Mouse (Mus musculus) embryonic facial prominence, embryonic 10.5 days (tissue): ENCODE results near the gene Rfesd. TPM values are rescaled to one million over a fixed set of nuclear protein-coding genes. Genes with fewer than 3 reads are reported as not detected.

Experiments
- DNase-seq: peaks from one replicate; pipeline ENCODE4 v3.0.0-alpha.2; 2017; ENCODE audit warnings: low spot score
- H3K27ac ChIP-seq: fragments of 300-500 bp; sonication (generic); replicated peaks from 2 replicates; pipeline ENCODE4 v1.5.1; 2016; ENCODE audit warnings: mild to moderate bottlenecking
- H3K27me3 ChIP-seq: fragments of 300-500 bp; sonication (generic); replicated peaks from 2 replicates; pipeline ENCODE4 v1.6.1; 2016; ENCODE audit warnings: low read depth, mild to moderate bottlenecking; ENCODE audit not compliant: poor library complexity, severe bottlenecking
- H3K36me3 ChIP-seq: fragments of 300-500 bp; sonication (generic); replicated peaks from 2 replicates; pipeline ENCODE4 v1.6.1; 2016; ENCODE audit warnings: mild to moderate bottlenecking, moderate library complexity
- H3K4me1 ChIP-seq: fragments of 300-500 bp; sonication (generic); 2 replicates; pipeline ENCODE4 v1.6.1; 2016
- H3K4me3 ChIP-seq: fragments of 300-500 bp; sonication (generic); 2 replicates; pipeline ENCODE4 v1.5.1; 2016; ENCODE audit warnings: mild to moderate bottlenecking, moderate library complexity
- H3K9me3 ChIP-seq: fragments of 300-500 bp; sonication (generic); 2 replicates; pipeline ENCODE4 v1.6.1; 2016; ENCODE audit warnings: mild to moderate bottlenecking
- WGBS: fragments of 180-500 bp; shearing (Covaris S2); methylation state at CpG from one replicate; pipeline ENCODE4 v1.1.7; 2016; 5-methylcytosine and 5-hydroxymethylcytosine counted together
- polyA plus RNA-seq: library from polyadenylated mRNA; unstranded; fragments of >200 nt; fragmentation: Nextera tagmentation; extraction: Ambion mirVana; gene quantifications from 2 replicates; pipeline ENCODE4 v1.2.1, GENCODE M21; 2016

Rfesd gene
- polyA plus RNA-seq, result 24.1 and 26.2 TPM in 2 replicates

DNA sequence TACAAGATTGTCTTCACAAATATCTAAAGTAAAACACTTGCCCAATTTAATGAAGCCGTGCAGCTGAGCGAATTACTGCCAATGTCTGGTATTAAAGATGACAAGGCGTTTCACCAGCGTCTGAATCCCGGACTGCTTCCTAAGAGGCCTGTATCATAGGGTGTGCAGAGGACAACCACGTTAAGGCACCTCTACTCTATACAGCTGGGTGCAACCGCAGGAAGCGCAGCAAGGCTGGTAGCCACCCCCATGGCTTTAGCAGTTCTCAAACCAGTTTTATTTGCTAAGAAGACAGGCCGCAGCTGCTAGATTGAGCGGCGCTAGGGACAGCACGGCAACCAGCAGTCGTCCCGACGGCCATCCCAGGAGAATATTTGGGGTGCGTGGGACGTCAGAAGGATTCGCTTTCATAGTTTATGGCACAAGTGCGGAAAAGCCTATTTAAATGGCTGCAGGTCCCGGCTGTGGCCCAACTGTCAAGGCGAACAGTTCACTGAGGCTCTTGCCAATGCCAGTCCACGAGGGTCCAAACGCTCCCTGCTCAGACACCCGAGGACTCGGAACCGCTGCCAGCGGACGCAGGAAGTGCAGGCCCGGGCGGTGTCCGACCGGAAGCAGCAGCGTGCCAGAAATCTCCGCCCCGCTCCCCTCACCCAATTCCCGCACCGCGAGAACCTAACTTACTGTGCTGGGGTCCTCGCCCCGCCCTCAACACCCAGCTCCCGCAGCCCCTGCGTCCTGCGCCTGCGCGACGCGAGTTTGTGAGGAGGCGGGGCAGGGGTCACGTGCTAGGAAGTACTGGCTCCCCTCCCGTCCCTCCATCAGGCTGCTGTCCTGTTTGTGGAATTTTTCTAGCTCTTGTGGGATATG is at the start of gene Rfesd:
Gene Rfesd (minus strand): TSS at position 746 of the 870 bp plus-strand sequence.
- Histone ChIP-seq H3K36me3 (no peaks in the 10 kb centered on the region; the same call in 1 of the 2 replicates), H3K4me1 (peaks cover 10% of the 10 kb centered on the region), H3K9me3 (no peaks in the 10 kb centered on the region), H3K4me3 (peak within 1 kb of the TSS; percentile 70), H3K27ac (peak within 1 kb of the TSS; percentile 94), H3K27me3 (no peaks in the 10 kb centered on the region)
- WGBS, result 1% methylated on average over 50 of the region's 50 CpGs
- peak; percentile 99 for DNase-seq

GRCm38 (mm10) chr13:76064363-76064945 is 45.9 kb upstream of the Rfesd start:
- DNase-seq, result peak; percentile 41
- no peak overlapping the region for H3K27ac ChIP-seq
- WGBS, result 77% methylated on average over 13 of the region's 13 CpGs

DNA sequence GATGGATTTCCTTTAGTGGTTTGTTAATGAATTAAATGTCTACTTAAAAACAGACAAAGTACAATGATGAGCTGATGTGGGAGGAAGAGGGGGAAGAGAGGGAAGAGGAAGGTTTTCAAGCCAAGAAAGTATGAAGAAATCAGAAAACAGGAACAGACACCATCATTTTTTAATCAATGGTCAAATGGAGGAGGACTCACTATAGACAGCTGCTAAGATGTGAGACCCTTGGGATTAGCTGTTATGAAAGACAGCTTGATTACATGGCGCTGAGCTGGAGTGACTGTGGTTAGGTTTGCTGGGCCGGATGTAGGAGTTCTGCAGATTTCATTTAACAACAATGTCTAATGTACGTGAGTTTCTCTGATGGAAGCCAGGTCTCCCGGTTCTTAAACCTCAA is 45.0 kb upstream of the Rfesd start:
- no peak for DNase-seq
- Histone ChIP-seq H3K36me3 (peaks cover 24% of the 10 kb centered on the region), H3K4me1 (peaks cover 9% of the 10 kb centered on the region), H3K27me3 (0 out of 2 replicates have a peak, but pooled peaks cover 4% of the 10 kb centered on the region), H3K4me3 (no peak overlapping the region), H3K9me3 (no peaks in the 10 kb centered on the region), H3K27ac (no peak overlapping the region)
- WGBS, result 89% methylated on average over 4 of the region's 4 CpGs

More at GRCm38 (mm10) chr13:76064363-76064945, 45.9 kb upstream of the Rfesd start:
- H3K36me3 ChIP-seq, result peaks cover 24% of the 10 kb centered on the region
- H3K27me3 ChIP-seq, result no peaks in the 10 kb centered on the region
- H3K4me1 ChIP-seq, result peaks cover 9% of the 10 kb centered on the region
- H3K9me3 ChIP-seq, result no peaks in the 10 kb centered on the region
- no peak overlapping the region for H3K4me3 ChIP-seq

DNA sequence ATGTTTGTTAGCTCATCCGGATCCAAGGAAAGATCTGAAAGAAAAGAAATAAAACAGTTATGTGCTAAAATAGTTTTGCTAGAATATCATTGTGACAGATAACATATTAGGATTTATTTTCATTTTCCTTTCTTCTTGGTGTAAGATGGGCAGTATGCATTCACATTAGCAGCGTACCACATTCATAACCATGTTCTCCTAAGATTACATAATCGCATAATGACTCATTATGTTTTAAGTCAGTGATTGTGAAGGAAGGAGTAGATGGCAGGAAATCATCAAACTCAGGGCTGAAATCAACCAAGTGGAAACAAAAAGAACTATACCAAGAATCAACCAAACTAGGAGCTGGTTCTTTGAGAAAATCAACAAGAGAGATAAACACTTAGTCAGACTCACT is 44.0 kb upstream of the Rfesd start:
- WGBS, result 95% methylated on average over 3 of the region's 3 CpGs
- Histone ChIP-seq H3K27me3 (peaks cover 13% of the 10 kb centered on the region), H3K36me3 (peaks cover 24% of the 10 kb centered on the region), H3K9me3 (no peaks in the 10 kb centered on the region), H3K4me1 (peaks cover 9% of the 10 kb centered on the region), H3K27ac (no peak overlapping the region), H3K4me3 (no peak overlapping the region)
- no peak for DNase-seq

DNA sequence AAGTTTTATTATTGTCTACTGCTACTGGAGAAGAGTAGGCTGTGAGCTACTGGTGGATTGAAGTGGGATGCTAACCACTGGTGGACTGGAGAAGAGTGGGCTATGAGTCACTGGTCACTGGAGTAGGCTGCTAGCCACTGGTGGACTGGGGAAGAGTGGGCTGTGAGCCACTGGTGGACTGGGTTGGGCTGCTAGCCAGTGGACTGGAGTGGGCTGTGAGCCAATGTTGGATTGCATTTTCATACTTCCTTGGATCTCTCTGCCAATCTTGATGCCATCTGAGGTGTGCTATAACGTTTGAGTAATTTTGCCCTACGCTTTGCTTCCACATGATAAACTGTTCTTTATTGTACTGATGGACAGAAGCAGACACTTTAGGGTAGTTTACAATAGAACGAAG is 43.6 kb upstream of the Rfesd start:
- WGBS, result 86% methylated on average over 3 of the region's 3 CpGs
- H3K9me3 ChIP-seq, result no peaks in the 10 kb centered on the region

DNA sequence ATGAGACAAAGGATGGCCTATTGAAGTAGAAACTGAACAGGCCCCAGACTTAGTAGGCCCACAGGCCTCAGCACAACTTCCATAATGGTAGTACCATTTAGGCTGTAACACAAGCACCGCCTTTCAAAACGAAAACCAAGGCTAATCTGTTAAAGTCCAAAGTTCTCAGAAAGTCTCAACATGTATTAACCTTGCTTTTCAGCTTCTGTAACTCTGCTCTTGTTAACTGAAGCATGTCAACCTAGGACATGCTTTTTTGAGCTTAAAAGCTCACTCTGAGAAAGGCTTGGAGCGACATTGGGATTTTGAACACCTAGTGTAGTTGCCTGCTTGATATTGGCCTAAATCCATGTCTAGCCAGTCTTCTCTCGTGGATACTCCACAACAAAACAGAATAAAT is 41.1 kb upstream of the Rfesd start:
- no peaks in the 10 kb centered on the region for H3K9me3 ChIP-seq
- 91% methylated on average over 4 of the region's 4 CpGs for WGBS
- DNase-seq, result no peak
- peaks cover 43% of the 10 kb centered on the region for H3K27me3 ChIP-seq
- H3K4me1 ChIP-seq, result peaks cover 23% of the 10 kb centered on the region
- H3K36me3 ChIP-seq, result peaks cover 9% of the 10 kb centered on the region
- H3K4me3 ChIP-seq, result no peak overlapping the region
- no peak overlapping the region for H3K27ac ChIP-seq

More for the DNA sequence above, 43.6 kb upstream of the Rfesd start:
- Histone ChIP-seq H3K27me3 (peaks cover 17% of the 10 kb centered on the region), H3K27ac (no peak overlapping the region), H3K4me1 (peaks cover 9% of the 10 kb centered on the region), H3K36me3 (peaks cover 24% of the 10 kb centered on the region), H3K4me3 (no peak overlapping the region)
- DNase-seq, result no peak

DNA sequence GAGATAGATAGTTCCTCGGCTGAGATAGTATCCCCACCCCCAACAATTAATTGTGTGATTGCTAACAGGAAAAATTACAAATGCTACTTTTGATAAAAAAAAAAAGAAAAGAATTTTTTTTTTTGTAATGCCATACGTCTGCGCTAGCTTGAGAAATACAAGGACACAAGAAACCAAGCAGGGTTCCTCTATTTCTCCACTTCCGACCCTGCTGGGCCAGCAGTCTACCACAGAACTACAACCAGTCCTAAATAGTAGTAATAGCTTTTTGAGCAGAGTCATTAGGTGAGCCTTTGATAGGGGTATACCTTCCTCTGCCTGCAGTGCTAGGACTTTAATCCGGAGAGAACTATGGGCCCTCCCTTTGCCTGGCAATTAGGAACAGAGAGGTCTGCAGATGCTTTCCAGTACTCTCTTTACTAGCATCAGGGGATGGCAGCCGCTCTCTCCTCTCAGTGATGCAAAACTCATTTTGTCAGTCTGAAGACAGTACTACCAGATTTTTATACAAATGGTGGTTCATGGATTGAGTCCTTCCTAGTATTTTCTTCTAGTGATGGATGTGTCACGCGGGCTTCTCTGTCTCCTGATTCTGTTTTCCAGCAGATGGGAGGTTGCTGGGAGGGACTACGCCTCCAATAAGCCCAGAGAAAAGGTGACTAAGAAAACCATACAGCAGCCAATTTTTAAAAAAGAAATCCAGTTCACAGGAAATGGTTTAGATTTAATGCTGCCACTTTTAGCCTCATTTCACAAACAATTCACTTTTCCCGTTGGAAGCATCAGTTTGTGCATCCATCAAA is 38.9 kb upstream of the Rfesd start:
- peaks cover 59% of the 10 kb centered on the region for H3K27me3 ChIP-seq

DNA sequence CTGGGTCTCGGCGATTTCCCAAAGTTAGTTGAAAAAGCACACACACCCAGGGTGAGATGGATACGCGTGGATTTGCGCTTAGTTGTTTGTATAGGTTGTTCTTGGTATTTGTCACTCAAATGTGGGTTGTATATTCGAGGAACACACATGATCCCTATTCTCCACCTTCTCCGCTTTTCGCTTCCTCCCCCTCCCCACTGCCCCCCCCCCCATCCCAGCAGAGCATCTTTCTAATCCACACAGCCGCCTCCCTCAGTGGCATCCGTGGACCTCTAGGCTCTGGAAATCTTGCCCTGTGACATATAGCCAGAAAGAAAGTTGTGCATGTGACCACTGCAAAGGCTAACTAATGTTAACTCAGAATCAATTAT is 38.4 kb upstream of the Rfesd start, which contains the start of gene Gpr150:
Gene Gpr150 (minus strand): TSS at position 101 of the 371 bp plus-strand sequence.
- H3K27me3 ChIP-seq, result peaks cover 59% of the 10 kb centered on the region
- peak within 1 kb of the TSS; percentile 65 for H3K27ac ChIP-seq
- H3K36me3 ChIP-seq, result no peaks in the 10 kb centered on the region
- DNase-seq, result no peak
- no peaks in the 10 kb centered on the region for H3K9me3 ChIP-seq
- 11% methylated on average over 10 of the region's 10 CpGs for WGBS
- peaks cover 18% of the 10 kb centered on the region for H3K4me1 ChIP-seq
- H3K4me3 ChIP-seq, result peak within 1 kb of the TSS; percentile 66

More for the DNA sequence above, 38.9 kb upstream of the Rfesd start:
- Histone ChIP-seq H3K4me1 (peaks cover 18% of the 10 kb centered on the region), H3K27ac (no peak overlapping the region), H3K9me3 (no peaks in the 10 kb centered on the region), H3K36me3 (peaks cover 5% of the 10 kb centered on the region), H3K4me3 (no peak overlapping the region; the same call in 1 of the 2 replicates)
- peak; percentile 10 for DNase-seq
- WGBS, result 71% methylated on average over 10 of the region's 10 CpGs

DNA sequence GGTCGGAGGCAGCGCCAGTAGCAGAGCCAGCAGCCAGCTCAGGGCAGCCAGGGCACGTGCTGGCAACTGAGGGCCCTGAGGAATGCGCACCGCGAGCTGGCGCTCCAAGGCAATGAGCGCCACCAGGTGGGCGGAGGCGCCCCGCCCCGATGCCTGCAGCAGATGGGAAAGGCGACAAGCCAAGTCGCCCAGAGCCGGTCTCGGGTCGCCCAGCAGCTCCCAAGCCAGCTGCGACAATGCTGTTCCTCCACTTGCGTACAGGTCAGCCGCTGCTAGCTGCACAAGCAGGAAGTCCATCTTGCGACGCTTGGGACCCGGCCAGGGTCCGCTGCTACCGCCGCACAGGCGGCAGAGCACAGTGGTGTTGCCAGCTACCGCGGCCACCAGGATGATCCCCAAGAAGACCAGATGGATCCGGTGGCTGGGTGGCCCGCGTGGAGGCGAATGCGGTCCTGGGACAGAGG is 37.8 kb upstream of the Rfesd start:
- DNase-seq, result peak; percentile 85
- under 1% methylated on average over 34 of the region's 34 CpGs for WGBS
- Histone ChIP-seq H3K27ac (peak overlapping the region; percentile 65; the same call in 1 of the 2 replicates), H3K4me3 (peak overlapping the region; percentile 66), H3K9me3 (no peaks in the 10 kb centered on the region), H3K4me1 (peaks cover 18% of the 10 kb centered on the region), H3K36me3 (no peaks in the 10 kb centered on the region), H3K27me3 (peaks cover 59% of the 10 kb centered on the region)

- Histone ChIP-seq H3K27ac (peak overlapping the region; percentile 65), H3K9me3 (no peaks in the 10 kb centered on the region)
These were observed 37.1 kb upstream of the Rfesd start for GRCm38 (mm10) chr13:76055391-76056232.

DNA sequence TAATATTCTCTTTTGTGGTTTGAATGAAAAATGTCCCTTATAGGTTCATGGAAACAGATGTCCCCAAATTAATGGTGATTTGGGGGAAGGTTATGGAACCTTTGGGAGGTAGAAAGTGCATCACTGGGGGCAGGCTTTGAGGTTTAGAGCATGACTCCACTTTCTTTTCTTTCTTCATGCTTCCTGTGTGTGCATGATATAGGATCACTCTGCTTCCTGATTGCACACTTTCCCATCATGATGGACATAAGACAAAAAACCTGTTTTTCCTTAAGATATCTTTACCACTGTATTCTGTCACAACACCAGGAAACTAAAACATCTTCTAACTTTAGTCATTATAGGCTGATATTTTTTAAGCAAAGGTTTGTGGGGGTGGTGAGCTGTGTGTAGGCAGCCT is 26.5 kb upstream of the Rfesd start:
- Histone ChIP-seq H3K9me3 (peaks cover 3% of the 10 kb centered on the region; the same call in 1 of the 2 replicates), H3K27me3 (no peaks in the 10 kb centered on the region), H3K27ac (no peak overlapping the region), H3K36me3 (no peaks in the 10 kb centered on the region), H3K4me1 (no peaks in the 10 kb centered on the region), H3K4me3 (no peak overlapping the region)
- no peak for DNase-seq

More at GRCm38 (mm10) chr13:76055391-76056232, 37.1 kb upstream of the Rfesd start:
- WGBS, result under 1% methylated on average over 59 of the region's 59 CpGs
- H3K4me3 ChIP-seq, result peak overlapping the region; percentile 66
- H3K27me3 ChIP-seq, result peaks cover 59% of the 10 kb centered on the region
- peaks cover 18% of the 10 kb centered on the region for H3K4me1 ChIP-seq
- DNase-seq, result peak; percentile 62
- no peaks in the 10 kb centered on the region for H3K36me3 ChIP-seq
